Mouse (Mus musculus): ENCODE data around the gene Dad1. TPM values are rescaled to one million over a fixed set of nuclear protein-coding genes. Genes with fewer than 3 reads are reported as not detected.

Dad1 gene
- total RNA-seq, 2 experiments from 2014 or later, result 68.3 to 77.9 TPM

DNA sequence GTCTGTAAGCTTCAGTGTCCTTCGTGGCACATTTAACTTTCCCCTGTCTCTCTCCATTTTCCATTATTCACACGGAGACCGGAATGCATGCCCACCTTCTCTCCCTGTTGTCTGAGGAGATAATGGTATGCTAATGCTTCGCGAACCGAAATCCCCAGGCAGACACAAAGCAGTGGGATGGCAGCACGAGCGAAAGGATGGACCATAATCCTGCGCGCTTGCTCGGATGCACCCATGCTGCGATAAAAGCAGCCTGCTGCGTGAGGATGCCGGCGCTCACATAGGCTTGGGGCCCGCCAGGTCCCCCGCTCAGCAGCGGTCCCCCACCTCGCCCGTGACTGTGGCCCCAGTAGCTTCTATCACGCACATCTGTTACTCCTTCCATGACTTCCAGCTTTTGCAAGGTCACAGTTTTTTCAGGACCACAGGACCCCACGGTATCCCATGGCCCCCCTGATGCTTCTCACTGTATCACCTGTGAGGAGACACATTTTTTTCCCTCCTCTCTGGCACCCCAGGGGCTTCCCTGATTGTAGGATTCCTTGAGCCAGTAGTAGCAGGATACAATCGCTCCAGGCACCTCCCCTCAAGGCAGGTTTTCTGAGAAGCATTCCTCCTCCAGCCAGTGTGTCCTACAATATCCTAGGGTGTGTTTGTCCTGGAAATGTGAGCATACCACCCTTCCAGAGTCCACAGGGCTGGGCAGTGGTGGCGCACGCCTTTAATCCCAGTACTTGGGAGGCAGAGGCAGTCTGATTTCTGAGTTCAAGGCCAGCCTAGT is 24.8 kb downstream of the Dad1 start:
- no peak for TF ChIP-seq CTCF (IDR thresholded peaks at IDR 0.05)
- intact Hi-C loops (cut with DNase I), result loop anchor here (2.0 to 10.0 kb wide), 5 partner anchors 164 to 416 kb away; partner anchors contain the start of genes Ajuba, Cdh24 and Gm17606
- no peak for DNase-seq
- no peak overlapping the region for H3K27ac ChIP-seq
- H3K4me3 ChIP-seq, result no peak overlapping the region

DNA sequence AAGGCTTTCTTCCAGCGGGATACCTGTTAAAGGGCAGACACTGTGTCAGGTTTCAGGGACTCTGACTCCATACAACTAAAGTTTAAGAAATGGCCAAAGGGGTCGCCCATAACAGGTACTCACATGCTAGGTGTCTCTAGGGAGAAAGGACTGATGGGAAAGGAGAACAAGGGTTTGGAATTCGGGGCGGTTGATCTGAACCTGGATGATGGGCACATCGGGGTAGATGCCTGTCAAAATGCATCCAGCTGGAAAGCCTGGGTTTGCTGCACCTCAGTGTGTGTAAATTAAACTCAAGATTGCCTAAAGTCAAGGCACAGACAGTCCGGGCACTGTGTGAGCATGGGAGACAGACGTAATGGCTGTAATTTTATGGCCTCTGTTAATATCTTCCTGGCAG is 25.4 kb downstream of the Dad1 start:
- DNase-seq, result no peak
- Histone ChIP-seq H3K27ac (0 out of 2 replicates have a peak overlapping the region, but pooled peaks have one; percentile 73), H3K4me3 (peak overlapping the region; percentile 71)
- intact Hi-C loops (cut with DNase I), result loop anchor here (2.0 to 10.0 kb wide), 5 partner anchors 164 to 416 kb away; partner anchors contain the start of genes Ajuba, Cdh24 and Gm17606
- no peak for TF ChIP-seq CTCF (IDR thresholded peaks at IDR 0.05)

DNA sequence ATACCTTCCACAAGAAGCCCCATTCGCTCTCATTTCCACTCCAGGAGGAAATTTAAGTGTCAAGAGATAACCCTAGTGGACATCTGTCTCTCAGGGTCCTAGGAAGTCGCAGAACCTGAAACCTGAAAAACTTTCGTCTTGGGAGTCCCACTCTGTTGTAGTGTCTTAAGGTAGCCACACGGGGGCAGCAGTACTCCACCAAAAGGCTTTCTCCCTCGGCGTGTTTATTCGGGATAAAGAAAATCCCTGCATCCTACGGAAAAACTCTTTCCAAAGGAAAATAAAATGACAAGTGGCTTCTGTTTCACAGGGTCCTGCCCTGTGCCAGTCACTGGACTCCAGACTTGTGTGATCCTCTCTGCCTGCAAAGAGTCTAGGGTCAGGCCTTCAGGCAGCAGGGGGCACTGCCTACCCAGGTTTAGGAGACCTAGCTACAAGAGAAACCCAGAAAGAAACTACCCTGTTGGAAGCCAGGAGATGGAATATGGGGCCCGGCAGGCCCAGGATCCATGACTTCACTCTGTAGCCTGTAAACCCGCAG is 25.9 kb downstream of the Dad1 start:
- DNase-seq, result peak; percentile 65
- intact Hi-C loops (cut with DNase I), result loop anchor here (2.0 to 10.0 kb wide), 5 partner anchors 163 to 417 kb away; partner anchors contain the start of genes Ajuba, Cdh24 and Gm17606
- Histone ChIP-seq H3K27ac (peak overlapping the region; percentile 73), H3K4me3 (peak overlapping the region; percentile 71)
- TF ChIP-seq CTCF (IDR thresholded peaks at IDR 0.05), result peak; percentile 91

DNA sequence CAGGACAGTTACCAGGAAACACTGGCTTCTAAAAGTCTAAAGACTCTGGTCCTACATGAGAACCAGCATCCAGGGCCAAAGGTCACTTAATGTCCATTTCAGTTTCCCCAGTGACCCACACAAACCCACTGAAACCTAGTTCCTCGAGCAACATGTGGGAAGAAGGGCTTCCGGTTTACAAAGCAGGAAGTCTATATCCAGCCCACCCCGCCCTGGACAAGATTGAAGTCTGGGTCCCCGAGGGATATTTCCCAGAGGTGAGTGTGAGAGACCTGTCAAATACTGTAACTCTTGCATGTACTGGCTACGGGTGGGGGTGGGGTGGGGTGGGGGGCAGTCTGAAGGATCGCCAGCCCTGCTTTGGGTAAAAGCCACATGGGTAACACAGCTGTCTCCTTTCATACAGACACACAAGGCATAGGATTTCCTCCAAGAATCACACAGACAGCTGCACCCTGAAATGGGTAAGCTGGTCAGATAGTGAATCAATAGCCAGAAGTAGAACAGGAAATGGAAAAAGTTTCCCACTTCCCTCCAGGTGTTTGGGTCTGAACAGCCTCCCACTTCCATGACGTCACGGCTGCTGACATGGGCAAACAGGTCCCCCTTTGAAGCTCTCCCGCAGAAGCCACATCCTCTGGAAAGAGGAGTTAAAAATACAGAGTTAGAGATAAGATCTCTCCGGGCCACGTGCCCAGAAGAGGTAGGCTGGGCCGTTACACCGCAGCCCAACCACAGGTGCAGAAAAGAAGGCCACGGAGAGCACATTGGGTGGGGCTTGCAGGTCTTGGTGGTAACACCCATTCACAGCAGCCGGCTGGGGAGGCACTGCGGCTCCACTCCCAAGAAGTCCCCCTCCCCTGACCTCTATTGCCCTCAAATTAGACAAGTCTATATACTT is 26.7 kb downstream of the Dad1 start:
- no peak for TF ChIP-seq CTCF (IDR thresholded peaks at IDR 0.05)
- peak overlapping the region; percentile 46; the same call in 1 of the 2 replicates for H3K27ac ChIP-seq
- peak overlapping the region; percentile 71 for H3K4me3 ChIP-seq
- intact Hi-C loops (cut with DNase I), result loop anchor here (5.0 to 10.0 kb wide), 3 partner anchors 162 to 418 kb away; partner anchors contain the start of genes Ajuba, Cdh24 and Gm17606
- DNase-seq, result no peak

DNA sequence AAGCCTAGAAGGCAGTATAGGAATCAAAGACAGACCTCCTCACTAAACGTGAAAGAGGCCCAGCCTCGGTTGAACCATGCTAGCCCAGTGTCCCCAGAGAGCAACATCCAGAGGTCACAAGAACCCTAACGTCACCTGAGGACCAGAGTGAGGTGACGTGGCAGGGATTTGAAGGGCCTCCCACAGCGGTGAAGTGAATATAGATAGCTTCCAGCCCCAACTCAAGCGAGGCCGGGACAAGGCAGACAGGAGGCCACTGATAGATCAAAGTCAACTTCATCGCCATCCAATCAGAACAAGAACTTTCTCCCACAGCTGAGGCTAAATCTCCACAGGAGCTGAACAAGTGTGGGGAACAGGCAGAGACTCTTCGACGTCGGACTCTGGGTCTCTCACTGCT is 28.2 kb downstream of the Dad1 start:
- no peak for TF ChIP-seq CTCF (IDR thresholded peaks at IDR 0.05)
- DNase-seq, result no peak
- Histone ChIP-seq H3K27ac (no peak overlapping the region), H3K4me3 (no peak overlapping the region)
- intact Hi-C loops (cut with DNase I), result loop anchor here (5.0 to 10.0 kb wide), 3 partner anchors 161 to 419 kb away; partner anchors contain the start of genes Ajuba, Cdh24 and Gm17606

DNA sequence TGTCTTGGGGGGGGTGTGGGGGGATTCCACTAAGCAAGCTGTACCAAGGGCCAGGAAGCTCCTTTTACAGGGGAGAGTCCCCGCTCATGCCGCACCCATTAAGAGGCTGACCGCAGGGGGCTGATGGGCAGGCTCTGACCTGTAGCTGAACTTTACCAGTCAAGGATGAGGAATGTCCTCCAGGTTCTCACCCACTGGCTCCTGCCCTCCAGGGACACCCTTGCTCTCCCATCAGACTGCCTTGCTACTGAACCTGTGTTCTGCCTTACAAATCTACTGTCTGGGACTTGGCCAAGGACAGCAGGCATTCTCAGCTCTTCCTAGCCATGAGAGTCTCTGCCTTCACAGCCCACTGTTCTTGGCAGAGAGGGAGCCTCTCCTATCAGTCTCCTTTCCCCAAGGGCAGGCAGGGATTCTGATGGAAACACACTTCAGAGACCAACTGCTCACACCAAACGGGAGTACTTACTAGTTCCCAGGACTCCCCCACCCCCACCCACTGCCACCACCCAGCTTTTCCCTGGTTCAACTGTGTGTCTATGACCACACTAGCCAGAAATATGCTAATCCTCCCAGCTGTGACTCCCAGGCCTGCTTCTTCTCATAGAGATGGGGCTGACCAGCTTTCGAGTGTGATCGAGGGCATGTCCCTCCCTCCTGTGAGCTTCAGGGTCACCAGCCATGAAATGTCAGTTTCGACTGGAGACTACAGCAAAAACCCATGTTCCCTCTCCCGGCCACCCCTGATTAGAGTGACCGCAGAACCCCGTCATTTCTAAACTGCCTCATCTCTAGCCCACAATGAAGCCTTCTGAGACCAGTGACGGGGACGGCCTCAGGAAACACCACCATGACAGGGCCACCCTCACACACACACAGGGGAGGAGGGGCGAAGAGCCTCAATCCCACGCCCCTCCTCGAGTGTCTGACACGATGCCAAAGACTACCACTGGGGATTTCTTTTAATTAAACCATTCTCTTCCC is 29.1 kb downstream of the Dad1 start:
- no peak for DNase-seq
- no peak for TF ChIP-seq CTCF (IDR thresholded peaks at IDR 0.05)
- no peak overlapping the region for H3K27ac ChIP-seq
- intact Hi-C loops (cut with DNase I), result loop anchor here (5.0 to 10.0 kb wide), 3 partner anchors 160 to 420 kb away; partner anchors contain the start of genes Ajuba, Cdh24 and Gm17606
- H3K4me3 ChIP-seq, result no peak overlapping the region

DNA sequence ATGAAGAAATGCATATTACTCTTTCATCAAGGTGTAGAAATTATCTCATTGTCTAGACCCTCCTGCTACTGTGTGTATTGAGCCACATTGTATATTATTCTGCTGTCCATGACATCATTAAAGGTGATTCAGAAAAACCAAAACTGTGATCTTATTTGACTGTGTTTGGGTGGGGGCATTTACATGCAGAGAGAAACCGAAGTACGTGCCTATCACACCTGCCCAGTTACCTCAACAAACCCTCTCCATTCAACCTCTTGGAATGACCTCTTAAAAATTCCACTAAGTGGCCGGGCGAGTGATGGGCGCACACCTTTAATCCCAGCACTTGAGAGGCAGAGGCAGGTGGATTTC is 29.9 kb downstream of the Dad1 start:
- no peak overlapping the region for H3K27ac ChIP-seq
- DNase-seq, result no peak
- intact Hi-C loops (cut with DNase I), result loop anchor here (10.0 kb wide), 2 partner anchors 159 to 421 kb away; partner anchors contain the start of genes Cdh24 and Gm17606
- no peak overlapping the region for H3K4me3 ChIP-seq
- TF ChIP-seq CTCF (IDR thresholded peaks at IDR 0.05), result no peak

DNA sequence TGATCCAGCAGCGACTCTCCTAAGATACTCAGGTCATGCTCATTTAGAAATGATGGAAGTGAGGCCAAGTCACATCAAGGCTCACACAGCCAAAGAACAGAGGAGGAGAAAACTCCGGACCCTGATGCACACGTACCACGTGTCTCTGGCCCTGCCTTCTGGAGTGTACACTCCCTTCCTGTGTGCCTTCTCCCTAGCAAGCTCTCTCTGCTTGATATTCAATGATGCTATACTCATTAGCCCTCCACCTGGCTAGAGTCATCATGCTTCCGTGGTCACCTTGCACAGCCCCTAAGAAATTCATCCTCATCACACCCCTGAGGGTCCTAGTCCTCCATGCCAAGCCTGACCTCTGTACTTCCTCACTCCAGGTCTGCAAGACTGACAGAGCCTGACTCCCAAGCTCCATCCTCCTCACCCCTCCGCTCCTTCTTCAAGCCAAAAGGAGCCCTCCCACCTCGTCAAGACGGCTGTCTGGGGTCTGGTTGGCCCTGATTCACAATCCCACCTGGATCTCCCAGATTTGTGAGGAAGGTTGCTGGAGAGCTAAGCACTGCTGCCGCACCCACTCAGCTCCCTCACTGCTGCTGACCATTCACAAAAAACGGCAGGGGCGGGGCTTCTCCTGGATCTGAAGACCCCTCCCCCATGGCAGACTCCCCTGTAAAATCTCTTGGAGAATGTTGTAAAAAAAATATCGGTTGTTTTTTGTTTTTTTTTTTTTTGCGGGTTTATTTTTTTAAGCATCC is 30.4 kb downstream of the Dad1 start:
- no peak for TF ChIP-seq CTCF (IDR thresholded peaks at IDR 0.05)
- Histone ChIP-seq H3K27ac (no peak overlapping the region), H3K4me3 (no peak overlapping the region)
- intact Hi-C loops (cut with DNase I), result loop anchor here (10.0 kb wide), 2 partner anchors 159 to 421 kb away; partner anchors contain the start of genes Cdh24 and Gm17606
- no peak for DNase-seq

DNA sequence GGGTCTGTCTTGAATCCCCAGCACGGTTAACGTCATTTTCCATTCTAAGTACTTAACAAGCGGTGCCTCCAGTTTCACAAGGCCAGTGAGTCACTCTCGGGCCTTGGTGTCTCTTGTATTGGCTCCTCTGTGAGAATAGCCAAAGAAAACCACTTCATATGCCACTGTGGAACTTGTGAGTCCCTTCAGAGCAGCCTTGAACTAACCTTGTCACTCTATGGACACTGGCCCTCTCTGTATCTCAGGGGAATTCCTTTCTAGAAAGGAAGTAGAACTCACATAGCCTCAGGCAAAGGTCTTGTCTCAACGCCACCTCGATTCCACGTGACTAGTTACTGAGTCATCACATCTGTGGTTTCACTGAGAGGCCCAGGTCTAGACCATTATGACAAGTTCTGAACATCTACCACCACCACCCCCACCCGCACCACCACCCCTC is 31.6 kb downstream of the Dad1 start:
- H3K27ac ChIP-seq, result no peak overlapping the region
- no peak for DNase-seq
- intact Hi-C loops (cut with DNase I), result loop anchor here (10.0 kb wide), 2 partner anchors 158 to 422 kb away; partner anchors contain the start of genes Cdh24 and Gm17606
- TF ChIP-seq CTCF (IDR thresholded peaks at IDR 0.05), result no peak
- no peak overlapping the region for H3K4me3 ChIP-seq

DNA sequence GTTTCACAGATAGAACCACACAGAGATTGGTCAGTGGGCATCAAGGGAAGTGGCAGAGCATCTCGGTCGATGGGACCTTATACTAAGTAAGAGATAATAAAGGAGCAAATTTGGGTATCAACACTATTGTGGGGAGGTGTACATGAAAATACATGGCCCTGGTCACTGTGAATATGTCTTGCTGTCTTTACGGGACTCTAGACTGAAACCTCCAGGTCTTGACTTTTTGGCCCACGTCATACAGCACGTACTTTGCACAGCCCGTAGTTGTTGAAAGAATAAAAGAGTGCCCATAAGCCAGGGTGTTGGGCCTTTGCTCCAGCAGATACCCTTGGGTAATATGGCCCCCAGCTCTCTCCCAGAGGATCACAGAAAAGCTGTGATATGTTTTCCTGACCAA is 32.3 kb downstream of the Dad1 start:
- intact Hi-C loops (cut with DNase I), result loop anchor here (10.0 kb wide), 2 partner anchors 157 to 423 kb away; partner anchors contain the start of genes Cdh24 and Gm17606
- no peak for TF ChIP-seq CTCF (IDR thresholded peaks at IDR 0.05)
- Histone ChIP-seq H3K27ac (no peak overlapping the region), H3K4me3 (no peak overlapping the region)
- DNase-seq, result no peak

All from gastrocnemius, adult 2 months (tissue).